Mouse (Mus musculus) T-helper 17 cell (primary cell): ENCODE measurements around the gene Tbl1x.

ENCODE experiments used
- in situ Hi-C, 2 experiments: fragments of 300-600 bp; cut with MboI, MseI; formaldehyde crosslinking; loops; 1 replicate in 1 of 2; 2 replicates in 1 of 2; pipeline ENCODE4 v1.15.1; 2025; ENCODE audit warnings: high pct_unique_total_duplicates in 2 of 2

The Tbl1x gene

GRCm38 (mm10) chrX:77510371-77511300 is at the start of gene Tbl1x:
Gene Tbl1x, plus strand, starts transcription at chrX:77511013.
- in situ Hi-C loops, result loop anchor here (10.0 to 25.0 kb wide), 3 partner anchors 114 to 284 kb away; partner anchors contain the start of gene Prkx (in 2 of the 2)

- in situ Hi-C loops, result no loop called here
Measured at GRCm38 (mm10) chrX:77469216-77469615, 41.6 kb upstream of the Tbl1x start.

GRCm38 (mm10) chrX:77472858-77473257 is 38.0 kb upstream of the Tbl1x start:
- in situ Hi-C loops, result no loop called here

- in situ Hi-C loops, result no loop called here
Measured at GRCm38 (mm10) chrX:77473511-77473910, 37.3 kb upstream of the Tbl1x start.

GRCm38 (mm10) chrX:77474551-77474950 is 36.3 kb upstream of the Tbl1x start:
- in situ Hi-C loops, result no loop called here

GRCm38 (mm10) chrX:77477526-77477925 is 33.3 kb upstream of the Tbl1x start:
- in situ Hi-C loops, result no loop called here

GRCm38 (mm10) chrX:77487922-77488799 is 22.7 kb upstream of the Tbl1x start:
- in situ Hi-C loops, result no loop called here

GRCm38 (mm10) chrX:77490127-77490526 is 20.7 kb upstream of the Tbl1x start:
- in situ Hi-C loops, result no loop called here

- in situ Hi-C loops, result loop anchor here (5.0 to 25.0 kb wide), 6 partner anchors 77 to 278 kb away; partner anchors contain the start of gene Prkx (in 1 of the 2)
Measured at GRCm38 (mm10) chrX:77509149-77509548, 1.7 kb upstream of the Tbl1x start.

GRCm38 (mm10) chrX:77509776-77510175 is 1.0 kb upstream of the Tbl1x start:
- in situ Hi-C loops, result loop anchor here (5.0 to 25.0 kb wide), 8 partner anchors 77 to 285 kb away; partner anchors contain the start of gene Prkx (in 2 of the 2)

- in situ Hi-C loops, result loop anchor here (10.0 to 25.0 kb wide), 3 partner anchors 113 to 283 kb away; partner anchors contain the start of gene Prkx (in 2 of the 2)
Measured at GRCm38 (mm10) chrX:77511301-77511993, 634 bp downstream of the Tbl1x start.

GRCm38 (mm10) chrX:77511994-77512485 is 1.2 kb downstream of the Tbl1x start:
- in situ Hi-C loops, result loop anchor here (10.0 to 25.0 kb wide), 3 partner anchors 113 to 283 kb away; partner anchors contain the start of gene Prkx (in 2 of the 2)

GRCm38 (mm10) chrX:77517274-77518085 is 6.7 kb downstream of the Tbl1x start:
- in situ Hi-C loops, result loop anchor here (5.0 to 25.0 kb wide), 4 partner anchors 85 to 277 kb away; partner anchors contain the start of gene Prkx (in 2 of the 2)

GRCm38 (mm10) chrX:77518929-77519328 is 8.1 kb downstream of the Tbl1x start:
- in situ Hi-C loops, result loop anchor here (5.0 to 25.0 kb wide), 4 partner anchors 87 to 276 kb away; partner anchors contain the start of gene Prkx (in 2 of the 2)

- in situ Hi-C loops, result loop anchor here in 1 of 2 experiments (25.0 kb wide), 1 partner anchor 264 kb away; the partner anchor contains the start of gene Prkx
Measured at GRCm38 (mm10) chrX:77522842-77523375, 12.1 kb downstream of the Tbl1x start.

- in situ Hi-C loops, result loop anchor here in 1 of 2 experiments (5.0 kb wide), 1 partner anchor 42 kb away; no protein-coding TSS in a partner anchor
Measured at GRCm38 (mm10) chrX:77525179-77525578, 14.4 kb downstream of the Tbl1x start.

GRCm38 (mm10) chrX:77528401-77528800 is 17.6 kb downstream of the Tbl1x start:
- in situ Hi-C loops, result loop anchor here in 1 of 2 experiments (5.0 kb wide), 1 partner anchor 39 kb away; no protein-coding TSS in a partner anchor

GRCm38 (mm10) chrX:77530997-77531396 is 20.2 kb downstream of the Tbl1x start:
- in situ Hi-C loops, result no loop called here

GRCm38 (mm10) chrX:77533922-77534321 is 23.1 kb downstream of the Tbl1x start:
- in situ Hi-C loops, result no loop called here
